Mouse (Mus musculus) neural tube, embryonic 14.5 days (tissue): ENCODE measurements around the gene Txndc2. TPM values are rescaled to one million over a fixed set of nuclear protein-coding genes. Genes with fewer than 3 reads are reported as not detected.
A peak's percentile ranks its signal among the peaks of the same experiment; 100 is the strongest.

Experiments
- ATAC-seq: fragments of 200-750 bp; cut with Nextera tagmentation; 2 replicates; pipeline ENCODE4 v1.8.0; 2017; ENCODE audit warnings: low read depth, mild to moderate bottlenecking, moderate TSS enrichment, moderate library complexity
- H3K27ac ChIP-seq: fragments of 300-500 bp; sonication (generic); 2 replicates; pipeline ENCODE4 v1.5.1; 2014; ENCODE audit warnings: low read depth, mild to moderate bottlenecking, control low read depth, low read length, moderate library complexity, mixed read lengths
- H3K27me3 ChIP-seq: fragments of 300-500 bp; sonication (generic); 2 replicates; pipeline ENCODE4 v1.6.1; 2014; ENCODE audit warnings: low read length; ENCODE audit not compliant: control insufficient read depth, insufficient read depth
- H3K36me3 ChIP-seq: fragments of 300-500 bp; sonication (generic); 2 replicates; pipeline ENCODE4 v1.6.1; 2014; ENCODE audit warnings: low read length, mixed read lengths; ENCODE audit not compliant: control insufficient read depth, insufficient read depth
- H3K4me1 ChIP-seq: fragments of 300-500 bp; sonication (generic); 2 replicates; pipeline ENCODE4 v1.6.1; 2014; ENCODE audit warnings: low read length; ENCODE audit not compliant: control insufficient read depth, insufficient read depth
- H3K4me2 ChIP-seq: fragments of 300-500 bp; sonication (generic); 2 replicates; pipeline ENCODE4 v1.6.1; 2014; ENCODE audit warnings: mild to moderate bottlenecking, low read depth, low read length, control low read depth
- H3K4me3 ChIP-seq: fragments of 300-500 bp; sonication (generic); 2 replicates; pipeline ENCODE4 v1.5.1; 2014; ENCODE audit warnings: low read depth, low read length, control low read depth, mixed read lengths
- H3K9ac ChIP-seq: fragments of 300-500 bp; sonication (generic); replicated peaks from 2 replicates; pipeline ENCODE4 v1.6.1; 2014; ENCODE audit warnings: low read depth, mild to moderate bottlenecking, control low read depth, low read length, mixed read lengths
- H3K9me3 ChIP-seq: fragments of 300-500 bp; sonication (generic); 2 replicates; pipeline ENCODE4 v1.6.1; 2016; ENCODE audit warnings: low read length; ENCODE audit not compliant: control insufficient read depth
- WGBS: fragments of 180-500 bp; shearing (Covaris S2); extraction: QIAGEN DNeasy Blood & Tissue Kit; methylation state at CpG from one replicate; pipeline ENCODE4 v1.1.7; 2014; 5-methylcytosine and 5-hydroxymethylcytosine counted together
- polyA plus RNA-seq: library from polyadenylated mRNA; unstranded; fragments of >200 nt; fragmentation: Nextera tagmentation; extraction: Ambion mirVana; gene quantifications from 2 replicates; pipeline ENCODE4 v1.2.1, GENCODE M21; 2014

Gene Txndc2
- polyA plus RNA-seq, 1 experiment from 2014 or later = 0.11 TPM

- Histone ChIP-seq H3K27ac (no peak overlapping the region), H3K9me3 (no peaks in the 10 kb centered on the region), H3K36me3 (no peaks in the 10 kb centered on the region), H3K9ac (no peak overlapping the region), H3K27me3 (no peaks in the 10 kb centered on the region), H3K4me3 (no peak overlapping the region), H3K4me2 (no peak overlapping the region), H3K4me1 (peaks cover 30% of the 10 kb centered on the region)
- no peak for ATAC-seq
- WGBS = 81% methylated on average over 5 of the region's 5 CpGs
Observed at GRCm38 (mm10) chr17:65608743-65609142, 33.2 kb downstream of the Txndc2 start.

DNA sequence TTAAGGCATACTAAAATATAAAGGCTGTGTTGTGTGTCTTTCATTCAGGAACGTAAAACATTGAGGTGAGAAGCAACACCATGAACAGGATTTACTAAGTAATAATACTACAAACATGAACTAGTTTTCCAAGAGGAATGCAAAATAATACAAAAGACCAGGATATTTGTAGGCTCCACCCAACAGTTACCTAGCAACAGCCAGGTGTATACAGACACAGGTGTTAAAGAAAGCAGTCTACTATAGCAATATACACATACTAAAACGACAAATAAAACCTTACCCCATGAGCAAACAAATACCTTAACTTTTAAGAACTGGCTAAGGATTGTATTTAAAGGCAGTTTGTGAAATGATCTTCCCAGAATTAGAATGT lies 33.7 kb downstream of the Txndc2 start:
- no peaks in the 10 kb centered on the region for H3K36me3 ChIP-seq
- no peaks in the 10 kb centered on the region for H3K9me3 ChIP-seq
- no peak for ATAC-seq
- WGBS = 86% methylated on average over 2 of the region's 2 CpGs
- no peak overlapping the region for H3K27ac ChIP-seq
- peaks cover 30% of the 10 kb centered on the region for H3K4me1 ChIP-seq
- no peaks in the 10 kb centered on the region for H3K27me3 ChIP-seq
- no peak overlapping the region for H3K4me3 ChIP-seq
- peak overlapping the region; percentile 6; the same call in 1 of the 2 replicates for H3K4me2 ChIP-seq
- no peak overlapping the region for H3K9ac ChIP-seq

GRCm38 (mm10) chr17:65607574-65608311 lies 34.2 kb downstream of the Txndc2 start:
- H3K4me3 ChIP-seq = no peak overlapping the region
- no peaks in the 10 kb centered on the region for H3K9me3 ChIP-seq
- no peak overlapping the region for H3K27ac ChIP-seq
- no peaks in the 10 kb centered on the region for H3K36me3 ChIP-seq
- no peak for ATAC-seq
- H3K9ac ChIP-seq = no peak overlapping the region
- peak overlapping the region; percentile 6; the same call in 1 of the 2 replicates for H3K4me2 ChIP-seq
- 52% methylated on average over 7 of the region's 7 CpGs for WGBS
- no peaks in the 10 kb centered on the region for H3K27me3 ChIP-seq
- H3K4me1 ChIP-seq = peaks cover 30% of the 10 kb centered on the region

- 86% methylated on average over 4 of the region's 4 CpGs for WGBS
- Histone ChIP-seq H3K36me3 (no peaks in the 10 kb centered on the region), H3K9ac (no peak overlapping the region), H3K27ac (no peak overlapping the region), H3K4me1 (peaks cover 19% of the 10 kb centered on the region), H3K4me2 (no peak overlapping the region), H3K9me3 (no peaks in the 10 kb centered on the region), H3K4me3 (no peak overlapping the region), H3K27me3 (no peaks in the 10 kb centered on the region)
- ATAC-seq = no peak
Observed at GRCm38 (mm10) chr17:65606014-65606413, 36.0 kb downstream of the Txndc2 start.

GRCm38 (mm10) chr17:65604892-65605291 lies 37.1 kb downstream of the Txndc2 start:
- no peak overlapping the region for H3K27ac ChIP-seq
- H3K4me2 ChIP-seq = no peak overlapping the region
- H3K36me3 ChIP-seq = no peaks in the 10 kb centered on the region
- no peak overlapping the region for H3K4me3 ChIP-seq
- no peak overlapping the region for H3K9ac ChIP-seq
- no peak for ATAC-seq
- H3K9me3 ChIP-seq = no peaks in the 10 kb centered on the region
- H3K27me3 ChIP-seq = no peaks in the 10 kb centered on the region
- peaks cover 13% of the 10 kb centered on the region for H3K4me1 ChIP-seq

GRCm38 (mm10) chr17:65604315-65604714 lies 37.7 kb downstream of the Txndc2 start:
- Histone ChIP-seq H3K4me2 (no peak overlapping the region), H3K4me1 (peaks cover 10% of the 10 kb centered on the region), H3K9me3 (no peaks in the 10 kb centered on the region), H3K27ac (no peak overlapping the region), H3K9ac (no peak overlapping the region), H3K27me3 (no peaks in the 10 kb centered on the region), H3K4me3 (no peak overlapping the region), H3K36me3 (no peaks in the 10 kb centered on the region)
- no peak for ATAC-seq

DNA sequence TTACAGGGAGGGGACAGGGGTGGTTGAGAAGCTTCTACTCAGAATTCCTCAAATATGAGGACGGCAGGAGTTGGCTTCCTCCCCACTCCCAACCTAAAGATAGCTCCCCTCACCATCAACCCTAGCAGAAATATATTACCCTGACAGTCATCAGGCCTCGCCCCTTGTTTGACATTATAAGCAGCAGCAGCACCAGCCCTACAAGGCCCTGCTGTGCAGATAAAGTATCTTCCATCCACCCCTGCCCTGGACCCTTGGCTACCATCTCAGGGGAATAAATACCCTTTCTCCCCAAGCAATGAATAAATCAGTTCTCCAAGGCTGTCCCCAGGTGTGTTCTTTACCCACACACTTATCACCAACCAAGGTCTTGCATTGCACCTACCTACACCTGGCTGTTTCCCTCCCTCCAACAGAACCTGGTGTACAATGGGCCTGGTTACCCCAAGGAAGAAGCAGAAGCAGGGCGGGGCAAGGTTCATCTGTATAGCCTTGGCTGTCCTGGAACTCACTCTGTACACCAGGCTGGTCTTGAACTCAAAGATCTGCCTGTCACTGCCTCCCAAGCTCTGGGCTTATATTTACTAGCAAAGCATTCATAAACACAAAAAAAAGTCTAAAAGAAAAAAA lies 44.0 kb downstream of the Txndc2 start:
- Histone ChIP-seq H3K36me3 (no peaks in the 10 kb centered on the region), H3K27me3 (no peaks in the 10 kb centered on the region), H3K4me3 (no peak overlapping the region), H3K27ac (no peak overlapping the region), H3K4me1 (peaks cover 11% of the 10 kb centered on the region; the same call in 1 of the 2 replicates), H3K4me2 (no peak overlapping the region), H3K9ac (no peak overlapping the region), H3K9me3 (no peaks in the 10 kb centered on the region)
- ATAC-seq = no peak
- WGBS = 84% methylated on average over 3 of the region's 3 CpGs

DNA sequence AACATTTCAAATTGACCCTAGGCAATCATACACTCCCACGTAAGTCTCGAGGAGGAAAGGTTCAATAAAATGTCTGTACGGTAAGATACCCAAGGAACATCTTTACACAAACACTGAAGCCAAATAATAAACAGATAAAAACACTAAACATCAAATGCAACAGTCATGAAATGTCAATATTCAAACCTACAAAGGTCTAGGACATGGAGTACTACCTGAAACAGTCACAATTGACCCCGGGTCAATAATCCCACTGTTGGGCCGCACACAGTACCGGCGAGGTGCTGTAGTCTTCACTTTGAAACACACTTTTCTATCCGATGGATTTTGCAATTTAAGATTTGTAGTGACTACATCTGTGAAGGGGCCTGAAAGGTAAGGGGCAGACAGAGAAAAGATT lies 47.3 kb downstream of the Txndc2 start:
- Histone ChIP-seq H3K27me3 (no peaks in the 10 kb centered on the region), H3K9ac (no peak overlapping the region), H3K4me1 (peaks cover 11% of the 10 kb centered on the region; the same call in 1 of the 2 replicates), H3K27ac (no peak overlapping the region), H3K4me2 (no peak overlapping the region), H3K36me3 (no peaks in the 10 kb centered on the region), H3K9me3 (no peaks in the 10 kb centered on the region), H3K4me3 (no peak overlapping the region)
- 92% methylated on average over 8 of the region's 8 CpGs for WGBS
- no peak for ATAC-seq
